Mouse (Mus musculus): ENCODE measurements around the gene Ctcfl.

Gene Ctcfl

DNA sequence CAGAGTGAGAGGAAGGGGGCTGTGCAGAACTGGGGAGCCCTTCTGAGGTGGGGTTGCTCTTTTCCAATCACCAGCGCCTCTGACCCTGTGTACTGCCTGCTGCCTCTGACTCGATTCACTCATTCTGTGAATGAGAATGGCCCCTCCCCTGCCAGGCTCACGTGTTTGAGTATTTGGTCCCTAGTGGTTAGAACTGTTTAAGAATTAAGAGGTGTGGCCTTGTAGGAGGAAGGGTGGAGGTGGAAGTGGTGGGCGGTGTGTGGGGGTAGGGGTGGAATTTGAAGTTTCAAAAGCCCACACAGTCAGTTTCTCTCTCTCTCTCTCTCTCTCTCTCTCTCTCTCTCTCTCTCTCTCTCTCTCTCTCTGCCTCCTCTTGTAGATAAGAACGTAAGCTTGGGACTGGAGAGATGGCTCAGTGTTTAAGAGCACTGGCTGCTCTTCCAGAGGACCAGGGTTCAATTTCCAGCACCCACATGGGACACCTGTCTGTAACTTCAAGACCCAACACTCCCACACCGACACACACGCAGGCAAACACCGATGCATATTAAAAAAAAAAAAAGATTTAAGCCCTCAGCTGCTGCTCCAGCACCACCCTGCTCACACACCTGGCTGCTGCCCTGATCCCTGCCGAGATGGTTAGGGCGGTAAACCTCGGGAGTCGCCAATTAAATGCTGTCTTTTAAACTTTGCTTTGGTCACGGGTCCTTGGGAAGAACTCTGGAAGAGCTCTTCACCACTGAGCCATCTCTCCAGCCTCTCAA, 35.4 kb downstream of the Ctcfl start:
- no peak for DNase-seq (ENCODE audit: low spot score in 2 of 2)

DNA sequence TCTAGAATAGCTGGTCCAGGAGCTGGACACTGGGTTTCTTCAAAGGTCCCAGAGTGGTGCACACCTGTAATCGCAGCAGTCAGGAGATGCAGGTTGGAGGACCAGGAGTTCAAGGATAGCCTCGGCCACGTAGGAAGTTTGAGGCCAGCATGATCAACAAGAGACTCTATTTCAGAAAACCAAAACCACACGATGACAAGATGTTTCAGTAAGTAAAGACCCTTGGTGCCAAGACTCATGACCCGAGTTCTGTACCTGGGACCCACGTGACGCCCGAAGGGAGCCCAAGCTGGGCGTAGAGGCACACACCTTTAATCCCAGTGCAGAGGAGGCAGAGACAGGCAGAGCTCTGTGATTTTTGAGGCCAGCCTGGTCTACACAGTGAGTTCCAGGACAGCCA, 36.2 kb downstream of the Ctcfl start:
- no peak for DNase-seq (ENCODE audit: low spot score in 2 of 2)

DNA sequence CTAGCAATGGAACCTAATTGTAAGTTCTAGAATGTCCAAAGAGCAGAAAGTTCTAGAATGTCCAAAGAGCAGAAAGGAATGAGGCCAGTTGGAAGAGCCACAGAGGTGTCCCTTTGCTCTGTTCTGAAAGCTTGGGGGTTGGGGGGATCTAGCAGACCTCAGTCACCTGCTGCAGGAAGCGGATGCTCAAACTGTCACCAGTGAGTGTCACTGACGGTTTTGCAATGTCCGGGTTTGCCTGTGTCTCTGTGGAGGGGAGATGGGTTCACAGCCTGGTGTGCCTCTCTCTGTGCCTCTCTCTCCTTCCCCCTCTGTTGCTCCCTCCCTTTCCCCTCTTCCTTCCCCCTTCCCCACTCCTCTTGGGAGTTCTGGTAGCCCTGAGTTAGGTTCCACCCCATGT, 36.6 kb downstream of the Ctcfl start:
- no peak for DNase-seq (ENCODE audit: low spot score in 2 of 2)

DNA sequence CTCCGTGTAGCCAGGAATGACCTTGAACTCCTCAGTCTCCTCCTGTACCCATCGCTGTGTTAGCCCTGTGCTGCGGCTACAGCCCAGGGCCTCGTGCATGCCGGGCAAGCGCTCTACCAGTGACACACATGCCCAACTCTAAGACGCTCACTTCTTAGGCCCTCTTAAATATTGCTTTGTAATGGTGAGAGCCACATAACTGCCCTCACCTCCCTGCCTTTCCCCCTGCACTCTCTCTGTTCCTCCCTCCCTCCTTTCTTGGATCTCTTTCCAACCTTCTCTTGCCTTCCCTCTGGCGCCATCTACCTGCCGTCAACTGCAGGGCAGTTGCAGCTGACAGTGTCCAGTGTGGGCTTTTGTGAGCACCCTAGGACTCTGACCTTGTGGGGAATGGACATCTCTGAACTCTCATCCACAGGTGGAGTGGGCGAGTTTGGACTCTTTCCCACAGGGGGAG, 38.5 kb downstream of the Ctcfl start:
- peak; percentile 57 to 68 for DNase-seq (ENCODE audit: low spot score in 2 of 2)

DNA sequence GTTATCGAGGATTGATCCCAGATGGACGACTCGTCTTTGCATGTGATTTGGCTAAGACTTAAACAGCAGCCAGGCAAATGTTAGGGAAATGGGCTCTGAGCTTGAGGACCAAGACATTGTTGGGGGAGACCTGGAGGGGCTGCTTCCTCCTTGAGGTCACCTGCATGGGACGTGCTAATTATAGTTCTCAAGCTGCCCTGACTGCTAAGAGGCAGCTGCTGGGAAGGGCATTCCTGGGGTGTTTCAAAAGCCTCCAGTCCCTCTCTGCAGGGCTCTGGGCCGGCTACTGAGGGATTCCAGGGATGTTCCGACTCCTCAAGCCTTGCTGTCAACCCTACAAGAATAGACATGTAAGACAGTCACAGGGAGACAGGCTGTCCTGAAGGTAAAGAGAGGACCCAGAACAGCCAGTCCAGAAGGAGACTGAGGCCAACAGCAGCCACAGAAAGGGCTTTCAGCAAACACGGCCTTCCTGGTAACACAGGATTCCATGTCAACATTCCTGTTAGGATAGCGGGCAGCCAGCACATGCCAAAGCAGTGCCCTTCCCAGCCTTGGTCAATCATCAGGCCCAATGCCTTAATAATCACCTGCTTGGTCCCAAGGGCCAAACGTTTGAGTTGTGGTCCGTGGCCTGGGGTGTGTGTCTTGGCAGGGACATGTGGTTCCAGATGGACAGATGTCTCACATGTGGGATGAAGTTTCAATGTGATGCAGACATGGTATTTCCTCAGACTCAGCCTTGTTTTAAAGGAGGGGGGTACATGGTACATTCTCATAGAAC, 39.4 kb downstream of the Ctcfl start:
- DNase-seq (ENCODE audit: low spot score in 2 of 2) = no peak

DNA sequence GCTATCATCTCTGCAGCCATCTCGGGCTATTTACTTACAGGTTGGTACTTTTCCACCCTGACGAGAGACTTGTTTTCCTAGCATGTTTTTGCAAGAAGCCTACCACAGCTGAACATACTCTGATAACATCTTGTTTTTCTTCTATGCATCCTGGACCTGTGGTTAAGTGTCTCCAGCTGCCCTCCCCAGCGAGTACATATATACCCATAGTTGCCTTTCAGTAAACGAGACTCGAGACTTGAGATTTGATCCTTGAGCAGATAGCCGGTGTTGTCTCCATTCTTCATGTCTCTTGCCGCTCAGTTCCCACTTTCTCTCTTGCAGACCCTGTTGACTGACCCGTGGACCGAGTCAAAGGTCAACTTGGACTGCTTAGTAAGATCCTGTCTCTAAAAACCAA, 42.4 kb downstream of the Ctcfl start:
- no peak for DNase-seq (ENCODE audit: low spot score in 2 of 2)

DNA sequence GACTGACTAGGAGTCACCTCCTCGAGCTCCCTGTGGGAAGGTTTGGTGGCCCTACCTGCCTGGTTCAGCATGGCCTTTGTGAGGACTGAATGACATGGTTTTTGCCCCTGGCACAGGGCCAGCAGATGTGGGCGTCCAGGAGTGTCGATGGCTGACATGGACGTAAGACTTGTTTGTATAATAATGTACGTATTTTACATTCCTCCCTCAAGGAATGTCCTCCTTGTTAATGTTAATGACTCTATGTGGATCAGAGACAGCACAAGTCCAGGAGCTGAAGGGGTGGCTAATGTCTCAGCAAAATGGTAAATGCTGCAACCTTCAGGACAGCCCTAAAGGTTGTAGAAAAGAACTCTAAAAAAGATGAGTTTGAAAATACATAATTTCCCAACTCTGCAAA, 45.7 kb downstream of the Ctcfl start:
- no peak for DNase-seq (ENCODE audit: low spot score in 2 of 2)

DNA sequence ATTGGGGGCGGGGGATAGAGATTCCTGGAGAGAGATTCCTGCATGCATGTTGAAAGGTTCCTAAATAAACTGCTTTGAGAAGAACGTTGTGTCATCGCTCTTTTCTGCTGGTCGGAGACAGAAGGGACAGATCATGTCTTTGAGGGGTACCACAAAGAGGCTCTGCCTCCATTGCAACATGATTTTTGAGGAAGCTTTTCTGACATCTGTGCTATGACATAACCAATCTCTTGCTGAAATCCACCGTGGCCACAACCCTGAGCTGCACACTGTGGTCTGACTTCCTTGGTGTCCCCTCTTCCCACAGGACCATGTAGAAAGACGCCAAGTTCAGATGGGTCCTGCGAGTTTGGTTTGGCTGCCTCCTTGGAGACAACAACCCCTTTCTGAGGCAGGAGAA, 46.4 kb downstream of the Ctcfl start:
- DNase-seq (ENCODE audit: low spot score in 2 of 2) = no peak

DNA sequence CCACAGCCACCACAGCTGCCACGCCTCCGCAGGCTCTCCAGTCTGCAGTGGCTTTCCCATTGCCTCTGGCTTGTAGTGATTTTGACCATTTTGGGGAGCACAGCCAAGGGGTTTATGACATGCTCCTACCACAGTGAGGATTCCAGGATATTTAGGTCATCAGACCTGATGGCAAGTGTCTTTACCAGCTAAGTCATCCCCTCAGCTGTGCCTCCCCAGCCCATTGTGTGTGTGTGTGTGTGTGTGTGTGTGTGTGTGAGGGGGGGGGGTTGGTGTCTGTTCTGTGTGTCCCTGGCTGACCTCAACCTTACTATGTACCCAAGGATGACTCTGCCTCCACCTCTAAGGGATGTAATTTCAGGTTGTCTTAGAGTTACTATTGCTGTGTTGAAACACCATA, 54.5 kb downstream of the Ctcfl start:
- DNase-seq (ENCODE audit: low spot score in 2 of 2) = no peak

DNA sequence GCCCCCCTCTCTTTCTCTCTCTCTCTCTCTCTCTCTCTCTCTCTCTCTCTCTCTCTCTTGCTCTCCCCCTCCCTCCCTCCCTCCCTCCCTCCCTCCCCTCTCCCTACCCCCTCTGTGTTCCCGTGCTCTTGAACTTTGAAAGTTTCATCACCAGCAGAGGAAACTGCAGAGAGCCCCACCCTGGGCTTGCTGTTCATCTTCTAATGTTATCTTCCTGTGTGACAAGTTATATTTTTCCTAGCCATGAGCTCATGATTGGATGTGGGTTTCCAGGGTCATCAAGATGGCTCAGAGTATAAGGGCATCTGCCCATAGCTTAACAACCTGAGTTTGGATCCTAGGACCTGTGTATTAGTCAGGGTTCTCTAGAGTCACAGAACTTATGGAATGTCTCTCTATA, 56.1 kb downstream of the Ctcfl start:
- DNase-seq (ENCODE audit: low spot score in 2 of 2) = no peak

DNA sequence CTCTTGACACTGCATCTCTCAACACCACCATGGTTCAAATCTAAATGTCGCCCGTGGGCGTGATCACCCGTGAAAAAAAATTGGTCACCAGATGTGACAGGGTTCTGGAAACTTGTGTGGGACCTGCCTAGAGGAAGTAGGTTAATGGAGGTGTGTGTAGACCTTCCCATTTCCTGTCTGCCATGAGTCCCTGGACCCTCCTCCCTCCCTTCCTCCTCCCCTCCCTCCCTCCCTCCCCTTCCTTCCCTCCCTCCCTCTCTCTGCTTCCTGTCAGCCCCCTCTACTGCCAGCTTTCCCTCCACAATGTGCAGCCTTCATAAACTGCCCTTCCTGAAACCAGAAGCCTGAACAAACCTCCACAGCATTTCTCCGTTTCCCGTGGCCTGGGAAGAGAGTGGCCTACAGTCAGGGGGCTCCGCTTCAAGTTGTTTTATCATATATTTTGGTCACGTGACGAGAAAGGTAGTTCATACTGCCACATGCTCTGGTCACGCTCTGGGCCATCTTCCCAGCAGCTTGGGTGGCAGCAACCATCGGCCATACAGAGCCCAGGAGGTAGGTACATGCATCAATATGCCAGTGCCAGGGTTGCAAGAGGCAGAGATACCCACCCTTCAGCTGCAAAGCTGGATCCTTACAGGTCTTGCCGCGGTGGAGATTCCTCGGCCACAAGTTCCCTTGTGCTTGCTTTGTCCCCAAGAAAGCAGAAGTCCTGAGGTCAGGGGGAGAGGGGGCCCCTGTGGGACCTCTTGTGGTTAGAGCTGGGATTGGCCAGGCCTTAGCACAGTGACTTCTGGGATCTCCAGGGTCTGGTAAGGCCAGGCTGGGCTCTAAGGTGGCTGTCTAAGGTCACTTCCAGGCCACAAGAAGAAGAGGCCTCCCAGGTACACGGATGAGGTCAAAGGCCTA, 57.6 kb downstream of the Ctcfl start:
- DNase-seq (ENCODE audit: low spot score in 2 of 2) = no peak

DNA sequence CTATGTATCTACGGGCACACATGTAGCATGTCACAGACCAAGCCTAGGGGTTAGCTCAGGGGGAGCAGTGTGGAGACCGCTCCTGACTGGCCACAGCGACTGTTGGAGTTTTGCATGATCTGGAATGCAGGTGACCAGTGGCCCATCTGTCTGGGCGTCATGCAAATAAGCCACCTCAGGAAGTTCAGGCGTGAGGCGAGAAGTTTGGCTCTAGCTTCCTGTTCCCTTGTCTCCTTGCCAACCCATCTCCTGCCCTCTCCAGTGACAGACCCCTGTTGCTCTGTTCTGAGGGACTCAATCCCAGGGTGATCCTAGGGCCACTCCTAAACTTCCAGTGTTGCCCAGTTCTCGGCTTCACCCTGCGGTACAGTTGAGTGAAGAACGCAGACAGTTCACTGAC, 58.9 kb downstream of the Ctcfl start:
- no peak for DNase-seq (ENCODE audit: low spot score in 2 of 2)

DNA sequence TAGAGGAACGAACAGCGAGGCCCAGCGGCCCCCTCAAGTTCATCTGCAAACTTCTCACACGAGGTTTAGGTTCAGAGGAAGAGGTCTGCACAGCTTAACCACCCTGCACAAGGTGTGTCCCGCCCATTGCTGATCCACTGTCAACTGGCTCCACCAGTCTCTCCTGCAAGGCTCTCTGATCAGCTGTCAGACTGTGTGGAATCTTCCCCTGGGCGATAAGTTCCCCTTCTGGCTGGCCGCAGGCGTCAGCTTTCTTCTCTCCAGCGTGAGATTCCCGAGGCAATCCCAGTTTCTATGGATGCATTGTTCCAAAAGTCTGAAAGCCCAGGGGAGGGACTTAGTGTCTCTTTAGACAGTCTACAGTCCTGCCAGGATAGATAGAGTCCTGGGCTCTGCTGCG, 61.1 kb downstream of the Ctcfl start:
- DNase-seq (ENCODE audit: low spot score in 2 of 2) = no peak

DNA sequence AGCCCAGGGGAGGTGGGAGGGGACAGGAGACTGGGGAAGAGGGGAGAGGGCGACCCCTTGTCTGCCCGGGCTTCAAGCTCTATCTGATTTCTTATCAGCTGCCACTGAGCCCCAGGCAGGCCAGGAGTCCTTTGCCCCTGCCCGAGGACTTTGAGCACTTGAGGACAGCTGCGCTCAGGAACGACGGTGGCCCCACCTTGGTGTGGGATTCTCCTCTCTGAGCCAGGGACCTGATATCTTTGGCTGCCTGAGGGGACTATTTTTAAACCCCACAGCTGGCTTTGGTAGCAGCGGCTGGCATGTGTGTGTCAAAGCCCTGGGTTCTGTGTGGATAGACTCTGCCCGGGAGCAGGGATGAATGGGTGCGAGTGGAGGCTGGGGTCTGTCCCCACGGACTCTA, 61.7 kb downstream of the Ctcfl start:
- DNase-seq (ENCODE audit: low spot score in 2 of 2) = no peak

DNA sequence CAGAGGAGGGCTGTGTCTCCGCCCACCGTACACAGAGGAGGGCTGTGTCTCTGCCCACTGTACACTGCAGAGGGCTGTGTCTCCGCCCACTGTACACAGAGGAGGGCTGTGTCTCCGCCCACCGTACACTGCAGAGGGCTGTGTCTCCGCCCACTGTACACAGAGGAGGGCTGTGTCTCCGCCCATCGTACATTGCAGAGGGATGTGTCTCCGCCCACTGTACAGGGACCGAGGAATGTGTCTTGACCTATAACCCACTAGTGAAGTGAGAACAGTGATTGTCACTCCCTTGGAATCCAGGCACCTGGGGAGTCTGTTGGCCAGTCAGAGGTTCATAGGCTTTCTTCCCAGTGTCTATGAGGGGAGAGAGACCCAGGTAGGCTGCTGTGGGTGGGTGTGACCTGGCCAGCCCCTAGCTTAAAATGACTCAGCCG, 62.4 kb downstream of the Ctcfl start:
- DNase-seq (ENCODE audit: low spot score in 2 of 2) = no peak

DNA sequence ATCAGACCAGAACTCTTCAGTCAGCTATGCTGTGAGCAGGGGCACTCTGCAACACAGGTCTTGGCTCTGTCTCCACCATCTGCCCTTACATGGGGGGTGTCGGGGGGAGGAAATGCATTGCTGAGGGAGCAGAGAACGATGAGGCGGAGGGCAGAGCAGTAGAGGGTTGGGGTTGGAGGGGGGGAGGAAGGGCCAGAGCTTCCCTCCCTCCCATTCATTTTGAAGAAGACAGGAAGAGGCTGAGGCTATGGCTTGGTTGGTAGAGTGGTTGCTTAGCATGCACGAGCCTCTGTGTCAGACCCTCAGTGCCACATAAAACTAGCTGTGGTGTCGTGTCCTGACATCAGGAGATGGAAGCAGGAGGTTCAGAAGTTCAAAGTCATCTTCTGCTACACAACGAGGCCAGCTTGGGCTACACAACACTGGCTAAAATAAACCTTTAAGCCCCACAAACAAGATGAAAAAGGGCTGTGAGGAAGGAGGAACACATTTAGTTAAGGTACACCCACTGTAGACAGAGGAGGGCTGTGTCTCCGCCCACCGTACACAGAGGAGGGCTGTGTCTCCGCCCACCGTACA, 62.9 kb downstream of the Ctcfl start:
- DNase-seq (ENCODE audit: low spot score in 2 of 2) = no peak

DNA sequence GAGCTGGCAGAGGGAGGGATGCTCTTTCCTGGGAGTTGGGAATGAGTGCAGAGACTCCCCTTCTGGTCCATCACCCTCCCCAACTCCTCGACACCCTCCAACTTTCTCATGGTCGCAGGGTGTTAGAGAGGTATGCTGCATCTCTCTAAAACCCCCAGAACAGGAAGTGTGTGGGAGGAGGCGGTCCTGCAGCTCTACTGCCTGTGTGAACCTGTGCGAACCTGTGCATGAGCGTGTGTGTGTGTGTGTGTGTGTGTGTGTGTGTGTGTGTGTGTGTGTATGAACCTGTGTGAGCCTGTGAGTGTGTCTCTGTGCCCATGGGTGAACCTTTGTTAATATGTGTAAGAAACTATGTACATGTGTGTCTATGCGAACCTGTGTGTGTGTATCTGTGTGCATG, 65.5 kb downstream of the Ctcfl start:
- DNase-seq (ENCODE audit: low spot score in 2 of 2) = no peak

DNA sequence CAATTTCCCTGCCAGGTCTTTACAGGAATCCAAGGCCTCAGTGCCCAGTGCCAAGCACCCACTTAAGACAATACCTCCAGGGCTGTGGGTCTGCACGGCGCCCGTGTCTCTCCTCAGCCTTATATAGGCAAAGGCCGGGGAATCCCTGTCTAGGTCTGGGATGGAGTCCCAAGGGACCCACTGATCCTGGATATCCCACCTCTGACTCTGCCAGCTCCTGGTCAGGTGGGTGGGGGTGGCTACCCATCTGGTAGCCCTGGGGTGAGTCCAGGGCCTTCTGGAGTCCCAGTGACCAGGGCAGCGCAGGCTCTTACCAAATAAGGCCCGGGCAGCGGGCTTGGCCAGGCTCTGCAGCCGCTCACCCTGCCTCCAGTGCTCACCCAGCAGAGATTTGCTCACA, 66.4 kb downstream of the Ctcfl start:
- DNase-seq (ENCODE audit: low spot score in 2 of 2) = no peak

DNA sequence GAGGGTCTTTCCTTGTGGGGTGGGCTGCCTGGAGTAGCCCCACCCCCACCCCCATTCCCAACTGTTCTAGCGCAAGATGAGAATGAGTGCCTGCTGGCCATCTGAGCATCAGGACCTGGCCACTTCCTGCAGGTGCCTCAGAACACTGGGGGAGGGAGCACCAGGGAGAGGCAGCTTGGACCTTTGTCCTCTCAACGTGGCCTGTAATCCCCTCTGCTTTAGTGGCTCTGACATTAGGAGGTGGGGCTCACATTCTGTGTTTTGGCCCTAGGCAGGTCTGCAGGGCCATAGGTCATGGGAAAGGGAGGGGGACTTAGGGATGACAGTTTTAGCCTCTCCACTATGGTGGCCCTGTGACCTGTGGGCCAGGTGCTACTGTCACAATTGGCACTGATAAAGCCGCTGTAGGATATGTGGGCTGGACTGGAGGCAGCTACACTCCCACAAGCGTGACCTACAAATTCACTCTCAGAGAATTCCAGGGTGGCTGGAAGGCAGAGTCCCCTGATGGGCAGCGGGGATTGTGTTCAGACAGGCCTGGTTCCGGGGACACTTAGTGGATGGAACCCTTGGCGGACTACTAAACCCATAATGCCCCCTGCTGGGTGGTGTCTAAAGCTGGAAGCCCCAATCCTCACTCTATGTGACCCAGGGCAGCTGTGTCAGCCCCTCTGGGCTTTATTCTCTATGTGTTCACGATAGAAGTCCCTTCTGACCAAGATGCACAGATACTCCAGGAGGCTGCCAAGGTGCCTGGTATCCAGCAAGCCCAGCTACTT, 68.5 kb downstream of the Ctcfl start:
- no peak for DNase-seq (ENCODE audit: low spot score in 2 of 2)

DNA sequence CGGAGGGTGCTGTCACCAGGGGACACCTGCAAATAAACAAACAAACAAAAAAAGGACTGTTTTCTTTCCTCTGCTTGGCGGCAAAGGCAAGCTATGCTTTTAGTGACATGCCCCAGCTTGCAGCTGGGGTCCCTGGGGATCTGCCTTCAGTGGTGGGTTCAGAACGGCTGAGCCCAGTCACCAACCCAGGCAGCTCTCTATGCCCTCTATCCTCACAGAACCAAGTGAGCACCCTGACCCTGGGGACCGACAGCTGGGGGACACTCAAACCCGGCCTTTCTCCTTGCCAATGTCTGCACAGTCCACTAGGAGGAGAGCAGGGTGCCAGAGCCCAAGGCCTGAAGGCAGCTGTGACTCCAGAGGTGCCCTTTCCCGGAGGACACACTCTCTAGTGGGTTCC, 69.5 kb downstream of the Ctcfl start:
- DNase-seq (ENCODE audit: low spot score in 2 of 2) = no peak

DNA sequence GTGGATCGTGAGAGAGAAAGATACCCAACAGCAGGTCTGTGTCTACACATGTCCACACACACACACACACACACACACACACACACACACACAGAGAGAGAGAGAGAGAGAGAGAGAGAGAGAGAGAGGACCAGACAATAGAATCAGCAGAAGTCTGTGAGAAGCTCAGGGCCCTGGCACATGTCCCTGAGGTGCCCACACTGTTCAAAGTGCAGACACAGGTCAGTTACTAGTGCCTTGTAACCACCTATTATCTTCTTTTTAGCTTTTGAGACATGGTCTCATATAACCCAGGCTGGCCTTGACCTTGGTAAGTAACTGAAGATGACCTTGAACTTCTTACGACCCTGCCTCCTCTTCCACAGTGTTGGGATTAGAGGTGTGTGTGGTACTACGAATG, 70.1 kb downstream of the Ctcfl start:
- DNase-seq (ENCODE audit: low spot score in 2 of 2) = no peak
